Mouse (Mus musculus) spleen, adult 2 months (tissue): ENCODE results near the gene Vdac1.

Experiments
- CTCF ChIP-seq: fragments of 200-500 bp; IDR thresholded peaks from 2 replicates; pipeline ENCODE4 v1.5.1; 2011; ENCODE audit warnings: mild to moderate bottlenecking, inconsistent platforms; ENCODE audit not compliant: insufficient read depth, insufficient read length, insufficient replicate concordance; ENCODE audit errors: extremely low read depth
- POLR2A ChIP-seq: fragments of 200-500 bp; IDR thresholded peaks from 2 replicates; pipeline ENCODE4 v1.6.1; 2011; ENCODE audit warnings: low read depth, low read length, inconsistent platforms

GRCm38 (mm10) chr11:52332421-52333118 lies 28.1 kb upstream of the Vdac1 start:
- TF ChIP-seq CTCF: no peak
- TF ChIP-seq POLR2A: no peak
